Mouse (Mus musculus): ENCODE results near the gene Mylk2.

DNA sequence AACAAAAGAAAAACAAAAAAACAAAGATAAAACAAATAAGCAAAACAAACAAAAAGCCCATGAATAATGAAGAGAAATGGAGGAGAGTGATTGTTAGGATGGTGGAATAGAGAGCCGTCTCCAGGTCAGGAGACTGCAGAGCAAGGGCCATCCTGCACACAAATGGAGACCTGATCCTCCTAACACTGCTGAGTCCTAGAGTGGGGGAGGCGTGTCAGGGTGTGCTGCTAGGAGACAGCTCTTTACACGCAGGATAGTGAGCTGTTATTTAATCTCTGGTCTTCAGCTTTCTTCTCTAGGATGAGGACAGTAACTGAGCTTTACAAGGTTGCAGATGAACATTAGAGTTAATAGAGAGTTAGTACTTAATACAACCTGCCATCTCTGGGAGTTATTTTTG is 48.5 kb upstream of the Mylk2 start:
- TF ChIP-seq CTCF (IDR thresholded peaks at IDR 0.05; ENCODE audit: borderline replicate concordance, insufficient read depth, low read depth, low read length) (no peak), POLR2A (IDR thresholded peaks at IDR 0.05; ENCODE audit: borderline replicate concordance, insufficient read depth, low read length) (no peak)

Data from cerebellum, adult 2 months (tissue).